Mouse (Mus musculus) brain, embryonic 14.5 days (tissue): ENCODE results near the gene Maf.

ENCODE experiments used
- CTCF ChIP-seq: fragments of 200-500 bp; IDR thresholded peaks from 2 replicates; pipeline ENCODE4 v1.5.1; 2012; ENCODE audit warnings: inconsistent platforms, mild to moderate bottlenecking, moderate library complexity, borderline replicate concordance; ENCODE audit not compliant: insufficient read depth, insufficient read length; ENCODE audit errors: extremely low read depth
- POLR2A ChIP-seq: fragments of 200-500 bp; IDR thresholded peaks from 2 replicates; pipeline ENCODE4 v1.6.1; 2012; ENCODE audit warnings: mild to moderate bottlenecking, inconsistent platforms, borderline replicate concordance; ENCODE audit not compliant: poor library complexity, insufficient read depth, insufficient read length, severe bottlenecking; ENCODE audit errors: extremely low read depth

DNA sequence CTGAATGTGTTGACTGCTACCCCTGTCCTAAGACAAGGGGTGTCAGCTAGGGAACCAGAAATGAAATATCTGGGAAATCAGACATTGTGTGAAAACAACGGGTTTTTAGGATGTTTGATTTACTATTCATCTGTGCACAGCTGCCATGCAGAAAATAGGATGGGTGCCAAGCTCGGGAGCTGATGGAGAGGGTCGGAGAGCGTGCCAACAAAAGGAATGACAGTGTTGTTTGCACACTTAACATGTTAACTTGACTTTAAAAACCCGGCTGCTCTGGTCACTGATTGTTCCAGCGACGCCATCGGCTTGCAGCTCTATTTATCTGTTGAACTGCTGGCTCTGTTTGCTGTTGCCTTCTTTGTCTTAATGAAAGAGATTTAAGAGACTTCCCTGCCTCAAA, 46.2 kb upstream of the Maf start:
- TF ChIP-seq POLR2A (no peak), CTCF (no peak)
